Mouse (Mus musculus) forebrain, embryonic 14.5 days (tissue): ENCODE measurements around the gene Cenpp. TPM values are rescaled to one million over a fixed set of nuclear protein-coding genes. Genes with fewer than 3 reads are reported as not detected.
"Not testable (repeated sequence)": the region's sequence is repeated elsewhere in the genome, so short reads cannot be mapped to it uniquely, and the experiment has no call there.

ENCODE experiments used
- ATAC-seq: fragments of 200-750 bp; cut with Nextera tagmentation; 2 replicates; pipeline ENCODE4 v1.8.0; 2017; ENCODE audit warnings: mild to moderate bottlenecking, moderate library complexity
- DNase-seq: peaks from one replicate; pipeline ENCODE4 v3.0.0-alpha.2; 2015; ENCODE audit warnings: low spot score
- H3K27ac ChIP-seq: fragments of 300-500 bp; sonication (generic); 2 replicates; pipeline ENCODE4 v1.5.1; 2014; ENCODE audit warnings: low read depth, mild to moderate bottlenecking, control low read depth, low read length, moderate library complexity
- H3K27me3 ChIP-seq: fragments of 300-500 bp; sonication (generic); replicated peaks from 2 replicates; pipeline ENCODE4 v1.6.1; 2014; ENCODE audit warnings: low read length, control low read depth, mixed read lengths; ENCODE audit not compliant: control insufficient read depth, insufficient read depth
- H3K36me3 ChIP-seq: fragments of 300-500 bp; sonication (generic); 2 replicates; pipeline ENCODE4 v1.6.1; 2014; ENCODE audit warnings: low read length, control low read depth; ENCODE audit not compliant: control insufficient read depth, insufficient read depth
- H3K4me1 ChIP-seq: fragments of 300-500 bp; sonication (generic); 2 replicates; pipeline ENCODE4 v1.6.1; 2014; ENCODE audit warnings: antibody characterized with exemption, low read length, control low read depth; ENCODE audit not compliant: control insufficient read depth, insufficient read depth
- H3K4me2 ChIP-seq: fragments of 300-500 bp; sonication (generic); 2 replicates; pipeline ENCODE4 v1.6.1; 2014; ENCODE audit warnings: mild to moderate bottlenecking, control low read depth, low read length
- H3K4me3 ChIP-seq: fragments of 300-500 bp; sonication (generic); 2 replicates; pipeline ENCODE4 v1.5.1; 2014; ENCODE audit warnings: low read depth, low read length, control low read depth
- H3K9ac ChIP-seq: fragments of 300-500 bp; sonication (generic); 2 replicates; pipeline ENCODE4 v1.6.1; 2014; ENCODE audit warnings: mild to moderate bottlenecking, low read length, control low read depth, moderate library complexity
- H3K9me3 ChIP-seq: fragments of 300-500 bp; sonication (generic); replicated peaks from 2 replicates; pipeline ENCODE4 v1.6.1; 2016; ENCODE audit warnings: low read length, control low read depth, mixed read lengths; ENCODE audit not compliant: control insufficient read depth
- WGBS: fragments of 180-500 bp; shearing (Covaris S2); extraction: QIAGEN DNeasy Blood & Tissue Kit; methylation state at CpG from one replicate; pipeline ENCODE4 v1.1.7; 2014; 5-methylcytosine and 5-hydroxymethylcytosine counted together
- polyA plus RNA-seq: library from polyadenylated mRNA; unstranded; fragments of >200 nt; fragmentation: Nextera tagmentation; extraction: Ambion mirVana; gene quantifications from 2 replicates; pipeline ENCODE4 v1.2.1, GENCODE M21; 2014

Gene Cenpp
- polyA plus RNA-seq, 1 experiment from 2014 or later, result 20.0 TPM

DNA sequence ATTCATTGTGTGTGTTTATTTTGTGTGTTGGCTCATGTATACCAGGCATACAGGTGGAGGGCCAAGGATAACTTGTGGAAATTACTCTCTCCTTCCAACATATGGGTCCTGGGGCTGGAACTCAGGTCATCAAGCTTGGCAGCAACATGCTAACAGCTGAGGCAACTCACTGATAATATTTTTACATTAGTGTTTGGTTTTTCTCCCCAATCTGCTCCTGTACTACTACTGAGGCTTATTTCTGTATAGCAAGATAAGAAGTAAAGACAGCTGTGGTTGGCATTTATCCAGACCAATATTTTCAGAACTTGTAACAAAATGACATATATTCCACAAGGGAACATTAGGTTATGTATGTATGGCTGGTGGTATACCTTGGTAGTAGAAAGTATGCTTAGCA, 34.2 kb downstream of the Cenpp start:
- no peak overlapping the region for H3K4me3 ChIP-seq
- DNase-seq, result no peak
- no peak overlapping the region for H3K27ac ChIP-seq
- no peaks in the 10 kb centered on the region for H3K9me3 ChIP-seq
- H3K36me3 ChIP-seq, result no peaks in the 10 kb centered on the region
- no peak for ATAC-seq
- H3K9ac ChIP-seq, result no peak overlapping the region
- H3K4me2 ChIP-seq, result no peak overlapping the region
- no peaks in the 10 kb centered on the region for H3K4me1 ChIP-seq
- H3K27me3 ChIP-seq, result no peaks in the 10 kb centered on the region

DNA sequence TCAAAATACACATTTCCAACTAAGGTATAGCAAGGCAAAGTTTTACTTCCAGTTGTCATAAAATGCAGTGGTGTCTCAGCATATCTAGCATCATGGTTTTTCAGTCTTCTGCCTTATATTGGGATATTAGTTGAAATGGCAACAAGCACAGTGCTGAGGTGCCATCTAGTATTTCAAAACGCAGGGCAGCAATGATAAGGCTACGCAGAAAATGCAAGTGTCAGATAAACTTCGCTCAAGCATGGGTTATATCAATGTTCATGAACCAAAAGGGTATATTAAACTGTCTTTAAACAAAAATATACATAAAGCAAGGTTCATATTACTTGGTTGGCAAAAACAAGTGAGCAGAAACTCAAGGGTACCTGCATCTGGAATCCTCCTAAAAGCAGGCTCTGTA, 35.6 kb downstream of the Cenpp start:
- WGBS, result 95% methylated on average over 3 of the region's 3 CpGs
- ATAC-seq, result no peak

DNA sequence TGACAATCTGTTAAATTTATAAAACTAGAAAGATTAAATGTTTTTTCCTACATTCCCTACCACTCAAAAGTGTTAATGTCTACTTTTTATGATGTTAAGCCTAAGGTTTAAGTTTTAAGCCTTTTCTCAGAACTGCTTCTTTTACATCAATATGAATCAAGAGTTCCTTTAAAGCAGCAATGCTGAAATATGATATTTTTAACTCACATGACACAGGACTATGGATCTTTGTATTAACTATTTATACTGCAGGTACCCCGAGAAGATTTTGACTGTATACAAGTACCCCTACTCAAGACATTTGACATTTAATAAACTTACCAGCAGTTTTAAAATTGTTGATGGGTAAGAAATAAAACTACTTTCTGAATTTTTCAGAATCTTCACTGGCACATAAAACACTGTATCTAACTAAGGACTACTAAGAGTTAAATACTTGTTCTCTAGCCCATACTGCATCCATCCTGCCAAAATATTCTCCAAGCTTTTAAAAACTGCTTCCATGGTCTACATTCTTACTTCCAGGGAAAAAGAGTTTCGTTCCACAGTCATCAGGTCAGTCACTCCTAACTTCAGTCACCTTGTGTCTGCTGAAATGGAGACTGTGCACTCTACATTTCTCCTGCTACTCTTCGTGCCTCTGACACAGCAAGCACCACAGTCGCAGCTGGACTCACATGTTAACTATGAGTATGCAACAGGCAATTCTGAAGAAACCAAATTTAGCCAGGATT, 43.8 kb downstream of the Cenpp start:
- WGBS, result 81% methylated on average over 4 of the region's 4 CpGs
- no peak overlapping the region for H3K27ac ChIP-seq

More for the DNA sequence above, 35.6 kb downstream of the Cenpp start:
- Histone ChIP-seq H3K36me3 (no peaks in the 10 kb centered on the region), H3K4me3 (no peak overlapping the region), H3K27me3 (no peaks in the 10 kb centered on the region), H3K4me2 (no peak overlapping the region), H3K27ac (no peak overlapping the region), H3K9ac (no peak overlapping the region), H3K9me3 (no peaks in the 10 kb centered on the region), H3K4me1 (no peaks in the 10 kb centered on the region)
- DNase-seq, result no peak

DNA sequence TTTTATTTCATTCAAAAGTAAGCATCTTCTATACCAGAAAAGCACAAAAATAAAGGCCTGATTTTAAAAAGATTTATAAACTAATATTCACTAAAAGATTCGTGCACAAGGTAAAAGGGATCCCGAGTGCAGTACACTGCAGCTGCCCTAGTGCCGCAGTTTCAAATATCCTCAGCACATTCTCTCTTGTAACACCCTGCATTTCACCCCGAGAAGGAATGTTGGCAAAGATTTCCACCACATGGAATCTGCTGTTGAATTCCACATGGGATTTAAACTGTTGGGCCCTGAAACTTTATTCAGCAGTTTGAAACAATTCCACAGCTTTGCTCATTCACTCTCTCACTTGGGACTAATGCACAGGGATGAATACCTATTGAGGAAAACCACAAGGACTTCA, 44.9 kb downstream of the Cenpp start, which contains the start of gene Ogn:
Ogn (plus strand) TSS at position 333 of the 400 bp plus-strand sequence.
- H3K4me1 ChIP-seq, result no peaks in the 10 kb centered on the region
- H3K9ac ChIP-seq, result no peak within 1 kb of the TSS
- DNase-seq (peak; percentile 43), ATAC-seq (no peak)
- H3K4me3 ChIP-seq, result no peak within 1 kb of the TSS
- no peaks in the 10 kb centered on the region for H3K27me3 ChIP-seq
- WGBS, result 67% methylated on average over 4 of the region's 4 CpGs
- no peaks in the 10 kb centered on the region for H3K36me3 ChIP-seq
- H3K4me2 ChIP-seq, result no peak within 1 kb of the TSS
- no peaks in the 10 kb centered on the region for H3K9me3 ChIP-seq
- no peak within 1 kb of the TSS for H3K27ac ChIP-seq

More for the DNA sequence above, 43.8 kb downstream of the Cenpp start:
- Histone ChIP-seq H3K9ac (no peak overlapping the region), H3K36me3 (no peaks in the 10 kb centered on the region), H3K4me1 (no peaks in the 10 kb centered on the region), H3K4me2 (no peak overlapping the region), H3K9me3 (no peaks in the 10 kb centered on the region), H3K27me3 (no peaks in the 10 kb centered on the region), H3K4me3 (no peak overlapping the region)
- no peak for ATAC-seq
- no peak for DNase-seq

DNA sequence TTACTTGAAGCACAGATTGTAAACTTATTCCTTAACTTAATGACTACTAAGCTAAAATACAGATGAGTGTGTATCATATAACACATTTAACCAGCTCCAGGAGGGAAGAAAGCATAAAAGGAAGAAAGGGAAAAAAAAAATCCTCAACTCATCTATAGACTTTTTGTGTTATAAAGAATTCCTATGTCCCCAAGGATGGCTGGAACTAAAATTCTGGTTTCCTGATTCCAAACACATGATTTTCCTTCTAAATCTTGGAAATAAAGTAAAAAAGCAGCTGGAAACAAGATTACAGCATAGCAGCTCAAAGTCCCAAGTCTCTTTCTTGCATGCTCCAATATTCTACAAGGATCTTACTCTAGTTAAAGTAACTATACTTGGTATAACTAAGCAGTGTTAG, 49.0 kb downstream of the Cenpp start:
- DNase-seq (no peak), ATAC-seq (no peak)
- no peak overlapping the region for H3K4me2 ChIP-seq
- no peaks in the 10 kb centered on the region for H3K27me3 ChIP-seq
- H3K4me1 ChIP-seq, result no peaks in the 10 kb centered on the region
- H3K4me3 ChIP-seq, result no peak overlapping the region
- H3K9me3 ChIP-seq, result no peaks in the 10 kb centered on the region
- no peaks in the 10 kb centered on the region for H3K36me3 ChIP-seq
- H3K27ac ChIP-seq, result no peak overlapping the region
- H3K9ac ChIP-seq, result no peak overlapping the region

DNA sequence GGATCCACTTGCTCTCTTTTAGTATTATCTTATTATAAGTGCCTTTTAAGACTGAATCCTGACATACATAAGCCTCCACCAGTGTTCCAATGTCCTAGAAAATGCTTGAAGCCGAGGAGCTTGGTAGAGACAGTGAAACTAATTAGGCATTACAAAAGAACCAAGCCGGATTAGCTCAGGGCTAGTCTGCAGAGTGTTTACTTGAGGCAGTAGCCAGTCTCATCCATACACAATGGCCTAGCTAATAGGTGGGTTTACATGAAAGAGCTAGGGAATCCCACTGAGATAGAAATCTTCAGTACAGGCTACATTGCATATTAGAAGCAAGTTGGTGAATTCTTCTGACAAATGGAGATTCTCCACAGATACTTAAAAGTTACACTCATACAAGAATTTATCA, 50.0 kb downstream of the Cenpp start:
- DNase-seq, result not testable (repeated sequence)

DNA sequence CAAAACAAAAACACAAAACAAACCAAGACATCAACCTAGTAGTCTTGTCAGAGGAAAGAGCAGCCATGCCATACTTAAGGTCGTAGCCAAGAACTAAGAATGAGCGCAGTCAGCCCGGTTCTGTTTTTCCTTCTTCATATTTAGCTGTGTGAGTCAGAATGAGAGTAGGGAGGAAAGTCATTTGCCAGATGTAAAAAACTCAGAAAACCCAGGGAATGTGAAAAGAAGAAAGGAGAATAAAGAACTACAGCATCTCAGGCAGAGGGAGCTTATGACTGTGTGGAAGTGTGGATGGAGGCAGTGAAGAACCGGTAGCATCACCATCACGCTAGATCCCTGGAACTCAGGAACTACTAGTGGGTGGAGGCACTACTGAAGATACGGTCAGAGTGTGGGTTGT, 66.5 kb downstream of the Cenpp start:
- Histone ChIP-seq H3K36me3 (no peaks in the 10 kb centered on the region), H3K4me1 (no peaks in the 10 kb centered on the region), H3K4me3 (no peak overlapping the region), H3K4me2 (no peak overlapping the region), H3K27me3 (no peaks in the 10 kb centered on the region), H3K9ac (no peak overlapping the region), H3K27ac (no peak overlapping the region), H3K9me3 (no peaks in the 10 kb centered on the region)
- no peak for DNase-seq
- ATAC-seq, result no peak
- WGBS, result 96% methylated on average over 6 of the region's 6 CpGs

More for the DNA sequence above, 50.0 kb downstream of the Cenpp start:
- not testable (repeated sequence) for H3K4me2 ChIP-seq, H3K4me1 ChIP-seq, H3K9ac ChIP-seq, H3K27ac ChIP-seq, H3K27me3 ChIP-seq, H3K36me3 ChIP-seq, H3K9me3 ChIP-seq, H3K4me3 ChIP-seq, ATAC-seq
- WGBS, result 19% methylated on average over 2 of the region's 2 CpGs

DNA sequence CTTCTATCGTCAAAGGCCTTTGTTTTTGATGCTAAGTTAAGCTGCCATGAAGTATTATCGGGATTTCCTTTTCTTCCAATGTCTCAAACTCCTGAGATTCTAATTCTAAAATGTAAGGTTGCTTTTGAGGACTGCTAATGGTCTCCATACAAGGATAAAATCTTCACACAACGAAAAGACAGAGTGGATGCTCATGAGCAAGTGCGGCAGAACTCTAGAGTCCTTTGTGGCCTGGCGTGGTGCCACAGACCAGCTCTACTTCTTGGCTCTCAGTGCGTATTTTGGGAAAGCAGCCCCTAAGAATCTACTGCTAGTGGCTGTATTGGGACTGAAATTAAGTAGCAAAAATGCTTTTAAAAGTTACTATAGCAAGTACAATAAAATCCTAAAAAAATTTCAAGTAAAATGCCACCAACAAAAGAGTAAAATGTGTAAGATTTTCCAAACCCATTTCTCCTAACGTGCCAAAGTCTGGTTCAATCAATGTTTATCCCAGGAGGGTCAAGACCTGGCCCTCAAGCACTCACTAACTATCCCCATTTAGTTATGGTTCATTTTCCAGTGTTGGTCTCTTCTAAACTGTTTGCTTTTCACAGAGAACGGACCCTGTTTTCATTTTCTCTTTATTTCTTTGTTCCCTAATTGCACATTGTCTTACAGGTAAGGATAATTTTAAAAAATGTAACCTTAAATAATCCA, 68.1 kb downstream of the Cenpp start:
- Histone ChIP-seq H3K9ac (no peak overlapping the region), H3K4me3 (no peak overlapping the region), H3K4me2 (no peak overlapping the region), H3K4me1 (no peaks in the 10 kb centered on the region), H3K9me3 (no peaks in the 10 kb centered on the region), H3K27me3 (no peaks in the 10 kb centered on the region), H3K36me3 (no peaks in the 10 kb centered on the region), H3K27ac (no peak overlapping the region)
- 84% methylated on average over 8 of the region's 8 CpGs for WGBS
- ATAC-seq (no peak), DNase-seq (peak; percentile 9)

DNA sequence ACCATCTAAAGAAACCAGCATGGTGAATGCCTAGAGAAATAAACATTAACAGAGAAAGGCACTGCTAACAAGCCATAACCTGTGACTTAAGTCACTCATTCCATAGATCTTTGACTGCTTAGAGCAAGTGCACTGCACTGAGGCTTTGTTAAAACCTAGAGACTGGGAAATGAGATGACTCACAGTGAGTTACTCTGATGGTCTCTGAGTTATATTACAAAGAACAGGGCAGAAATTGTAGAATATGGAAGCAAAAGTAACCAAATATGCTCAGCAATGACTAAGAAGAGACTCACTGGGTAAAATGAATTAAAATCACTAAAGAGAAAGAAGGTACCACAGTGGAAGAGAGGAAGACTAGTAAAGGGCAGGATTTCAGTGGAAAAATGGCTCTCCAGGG, 68.7 kb downstream of the Cenpp start:
- DNase-seq (no peak), ATAC-seq (no peak)
- H3K4me1 ChIP-seq, result no peaks in the 10 kb centered on the region
- no peaks in the 10 kb centered on the region for H3K36me3 ChIP-seq
- H3K4me3 ChIP-seq, result no peak overlapping the region
- H3K9me3 ChIP-seq, result no peaks in the 10 kb centered on the region
- no peak overlapping the region for H3K9ac ChIP-seq
- no peak overlapping the region for H3K4me2 ChIP-seq
- H3K27ac ChIP-seq, result no peak overlapping the region
- no peaks in the 10 kb centered on the region for H3K27me3 ChIP-seq
